Mouse (Mus musculus) myocyte (in vitro differentiated cells): ENCODE data around the gene Fate1.

Source experiments
- CEBPB ChIP-seq: IDR thresholded peaks from 2 replicates; pipeline ENCODE4 v1.6.1; 2011; ENCODE audit warnings: mild to moderate bottlenecking, moderate library complexity; ENCODE audit not compliant: poor library complexity, insufficient read depth, severe bottlenecking
- E2F4 ChIP-seq: IDR thresholded peaks from one replicate; pipeline ENCODE4 v1.6.1; 2011; ENCODE audit warnings: mild to moderate bottlenecking, control low read depth, moderate library complexity; ENCODE audit not compliant: insufficient read depth
- MAX ChIP-seq: IDR thresholded peaks from one replicate; pipeline ENCODE4 v1.6.1; 2011; ENCODE audit warnings: low read depth, mild to moderate bottlenecking, control low read depth
- MYOD1 ChIP-seq, 3 experiments: IDR thresholded peaks; one replicate each; pipeline ENCODE4 v1.6.1; 2011; ENCODE audit warnings: control low read depth in 2 of 3, low read depth in 2 of 3, mild to moderate bottlenecking in 2 of 3, moderate library complexity in 1 of 3; ENCODE audit not compliant: insufficient read length in 2 of 3, control insufficient read depth in 1 of 3
- POLR2A ChIP-seq: IDR thresholded peaks from one replicate; pipeline ENCODE4 v1.6.1; 2011; ENCODE audit warnings: low read depth, mild to moderate bottlenecking, control low read depth, moderate library complexity; ENCODE audit not compliant: insufficient read length
- REST ChIP-seq: IDR thresholded peaks from one replicate; pipeline ENCODE4 v1.6.1; 2011; ENCODE audit warnings: mild to moderate bottlenecking, control low read depth, moderate library complexity; ENCODE audit not compliant: insufficient read depth, insufficient read length
- TCF12 ChIP-seq: IDR thresholded peaks from one replicate; pipeline ENCODE4 v1.6.1; 2011; ENCODE audit warnings: mild to moderate bottlenecking, control low read depth; ENCODE audit not compliant: poor library complexity, insufficient read depth, severe bottlenecking
- USF1 ChIP-seq: IDR thresholded peaks from one replicate; pipeline ENCODE4 v1.6.1; 2011; ENCODE audit warnings: low read depth, mild to moderate bottlenecking, control low read depth, moderate library complexity

DNA sequence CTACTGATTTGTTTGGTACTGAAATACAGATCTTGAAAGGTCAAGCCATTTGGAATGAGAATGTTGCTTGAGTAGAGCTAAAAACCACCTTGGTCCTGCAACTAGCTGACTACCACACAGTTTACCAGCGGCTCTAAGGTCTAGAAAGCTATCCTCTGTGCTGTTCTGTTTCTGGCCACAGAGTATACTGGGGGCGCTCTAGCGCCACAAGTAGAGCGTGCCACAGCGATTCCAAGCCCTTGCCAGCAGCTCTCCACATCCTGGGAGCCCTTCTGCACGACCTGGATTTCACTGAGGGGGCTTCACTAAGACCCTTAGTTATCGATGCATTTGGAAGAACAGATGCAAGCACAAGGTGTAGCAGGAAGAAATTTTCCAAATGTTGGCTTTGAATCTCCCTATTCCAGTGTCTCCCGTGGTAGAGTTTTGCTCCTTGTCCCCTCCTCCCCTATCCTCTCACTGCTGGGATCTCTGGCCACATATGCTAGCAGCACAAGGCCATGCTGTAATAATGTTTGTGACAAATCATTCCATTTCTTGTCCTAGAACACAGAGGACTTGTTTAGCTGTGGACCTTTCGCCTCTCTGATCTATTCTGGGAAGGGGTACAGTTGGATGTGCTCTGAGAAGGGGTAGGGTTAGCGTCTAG, 50.1 kb downstream of the Fate1 start:
- no peak for TF ChIP-seq USF1
- no peak for TF ChIP-seq POLR2A
- TF ChIP-seq CEBPB: no peak
- TF ChIP-seq MAX: no peak
- no peak for TF ChIP-seq MYOD1 (IDR thresholded peaks at IDR 0.05; ENCODE audit: control insufficient read depth in 1 of 3, insufficient read length in 2 of 3, low read depth in 2 of 3)
- no peak for TF ChIP-seq E2F4
- no peak for TF ChIP-seq TCF12
- TF ChIP-seq REST: no peak
